Mouse (Mus musculus): ENCODE results near the gene Vav1. TPM values are rescaled to one million over a fixed set of nuclear protein-coding genes. Genes with fewer than 3 reads are reported as not detected.

Vav1 gene
- 3.9 and 6.4 TPM in 2 replicates for polyA plus RNA-seq (2015; fragmentation: Nextera tagmentation; extraction: Ambion mirVana)

- Histone ChIP-seq H3K36me3 (ENCODE audit: control insufficient read depth, insufficient read depth, low read length) (no peaks in the 10 kb centered on the region), H3K27me3 (ENCODE audit: control insufficient read depth, insufficient read depth, low read depth, low read length) (no peaks in the 10 kb centered on the region), H3K4me1 (replicated peaks; ENCODE audit: control insufficient read depth, insufficient read depth, low read length) (peaks cover 5% of the 10 kb centered on the region; the same call in 1 of the 2 replicates), H3K4me2 (ENCODE audit: low read depth, low read length) (no peak within 1 kb of the TSS), H3K9me3 (ENCODE audit: control insufficient read depth, low read length) (no peaks in the 10 kb centered on the region), H3K4me3 (ENCODE audit: low read length) (no peak within 1 kb of the TSS), H3K9ac (ENCODE audit: low read length) (no peak within 1 kb of the TSS), H3K27ac (ENCODE audit: low read length) (no peak within 1 kb of the TSS)
- no peak for ATAC-seq (ENCODE audit: low read depth)
- 52% methylated on average over 26 of the region's 26 CpGs for WGBS
Observed at GRCm38 (mm10) chr17:57278943-57279590, at the start of gene Vav1. Vav1 (plus strand) TSS chr17:57279100.

GRCm38 (mm10) chr17:57229851-57230727 lies 48.8 kb upstream of the Vav1 start:
- Histone ChIP-seq H3K9ac (ENCODE audit: low read length) (no peak overlapping the region), H3K27ac (ENCODE audit: low read length) (no peak overlapping the region), H3K27me3 (ENCODE audit: control insufficient read depth, insufficient read depth, low read depth, low read length) (no peaks in the 10 kb centered on the region), H3K4me1 (replicated peaks; ENCODE audit: control insufficient read depth, insufficient read depth, low read length) (peaks cover 11% of the 10 kb centered on the region; the same call in 1 of the 2 replicates), H3K4me2 (ENCODE audit: low read depth, low read length) (no peak overlapping the region), H3K36me3 (ENCODE audit: control insufficient read depth, insufficient read depth, low read length) (peaks cover 6% of the 10 kb centered on the region; the same call in 1 of the 2 replicates), H3K9me3 (ENCODE audit: control insufficient read depth, low read length) (no peaks in the 10 kb centered on the region), H3K4me3 (ENCODE audit: low read length) (no peak overlapping the region)
- ATAC-seq (ENCODE audit: low read depth): peak; percentile 4; the same call in 1 of the 2 replicates
- WGBS: 75% methylated on average over 15 of the region's 15 CpGs

DNA sequence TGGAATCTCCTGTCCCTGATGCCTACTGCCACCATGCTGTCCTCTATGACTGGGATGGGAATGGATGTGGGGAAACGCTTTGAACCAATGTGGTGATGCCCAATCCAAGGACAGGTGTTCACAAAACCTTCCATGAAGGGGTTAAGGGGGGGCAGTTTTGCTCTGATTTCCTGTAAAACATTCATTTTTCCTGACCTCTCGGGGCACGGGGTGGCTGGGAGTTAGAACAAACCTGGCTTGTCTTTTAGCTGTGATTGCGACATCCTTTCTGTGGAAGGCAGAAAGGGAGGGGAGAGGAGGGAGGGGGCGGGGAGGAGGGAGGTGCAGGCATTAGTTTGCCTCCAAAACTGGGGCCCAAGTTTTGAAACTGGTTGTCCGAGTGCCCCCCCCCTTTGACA lies 48.2 kb upstream of the Vav1 start:
- Histone ChIP-seq H3K4me1 (replicated peaks; ENCODE audit: control insufficient read depth, insufficient read depth, low read length) (peaks cover 11% of the 10 kb centered on the region; the same call in 1 of the 2 replicates), H3K27ac (ENCODE audit: low read length) (no peak overlapping the region; the same call in 1 of the 2 replicates), H3K36me3 (ENCODE audit: control insufficient read depth, insufficient read depth, low read length) (peaks cover 7% of the 10 kb centered on the region; the same call in 1 of the 2 replicates), H3K4me2 (ENCODE audit: low read depth, low read length) (no peak overlapping the region), H3K4me3 (ENCODE audit: low read length) (no peak overlapping the region), H3K27me3 (ENCODE audit: control insufficient read depth, insufficient read depth, low read depth, low read length) (no peaks in the 10 kb centered on the region), H3K9me3 (ENCODE audit: control insufficient read depth, low read length) (no peaks in the 10 kb centered on the region), H3K9ac (ENCODE audit: low read length) (no peak overlapping the region)
- WGBS: 29% methylated on average over 6 of the region's 6 CpGs
- peak; percentile 61 for ATAC-seq (ENCODE audit: low read depth)

DNA sequence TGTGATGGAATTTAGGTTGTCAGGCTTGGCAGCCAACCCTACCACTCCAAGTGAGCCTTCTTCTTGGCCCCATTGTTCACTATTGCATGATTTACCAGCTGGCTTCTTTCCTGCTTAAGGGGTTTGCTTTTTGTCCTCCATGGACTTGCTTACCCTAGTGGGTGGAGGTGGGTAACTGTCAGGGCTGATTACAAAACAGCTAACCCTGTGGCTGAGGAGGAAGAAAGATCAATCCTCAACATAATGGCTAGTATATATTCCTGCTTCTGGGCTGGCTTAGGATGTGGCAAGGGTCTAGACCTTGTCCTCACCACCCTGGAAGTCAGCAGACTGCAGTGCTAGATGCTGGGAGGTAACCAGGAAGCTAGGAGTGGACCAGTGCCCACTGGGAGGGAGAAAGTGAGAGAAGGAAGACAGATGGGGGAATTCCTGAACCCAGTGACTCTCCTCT lies 47.6 kb upstream of the Vav1 start:
- H3K4me3 ChIP-seq (ENCODE audit: low read length): no peak overlapping the region
- H3K27ac ChIP-seq (ENCODE audit: low read length): peak overlapping the region; percentile 55
- ATAC-seq (ENCODE audit: low read depth): peak; percentile 24

DNA sequence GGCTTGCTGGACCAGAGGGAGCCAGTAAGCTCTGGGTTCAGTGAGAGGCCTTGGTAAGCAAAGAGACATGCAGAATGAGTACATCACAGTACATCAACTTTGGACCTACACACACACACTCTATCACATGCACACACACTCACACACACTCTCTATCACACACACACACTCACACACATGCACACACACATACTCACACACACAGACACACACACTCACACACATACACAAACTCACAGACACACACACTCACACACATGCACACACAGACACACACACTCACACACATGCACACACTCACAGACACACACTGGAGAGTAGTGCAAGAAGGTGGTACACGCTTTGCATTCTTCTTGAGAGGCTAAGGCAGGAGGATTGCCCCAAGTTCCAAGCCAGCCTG lies 46.7 kb upstream of the Vav1 start:
- Histone ChIP-seq H3K9me3 (ENCODE audit: control insufficient read depth, low read length) (no peaks in the 10 kb centered on the region), H3K36me3 (ENCODE audit: control insufficient read depth, insufficient read depth, low read length) (peaks cover 14% of the 10 kb centered on the region), H3K4me1 (replicated peaks; ENCODE audit: control insufficient read depth, insufficient read depth, low read length) (peaks cover 11% of the 10 kb centered on the region; the same call in 1 of the 2 replicates), H3K4me2 (ENCODE audit: low read depth, low read length) (no peak overlapping the region), H3K9ac (ENCODE audit: low read length) (no peak overlapping the region), H3K27me3 (ENCODE audit: control insufficient read depth, insufficient read depth, low read depth, low read length) (no peaks in the 10 kb centered on the region), H3K4me3 (ENCODE audit: low read length) (no peak overlapping the region), H3K27ac (ENCODE audit: low read length) (no peak overlapping the region)
- 76% methylated on average over 1 of the region's 1 CpGs for WGBS
- ATAC-seq (ENCODE audit: low read depth): no peak

More for the DNA sequence above, 47.6 kb upstream of the Vav1 start:
- H3K9ac ChIP-seq (ENCODE audit: low read length): no peak overlapping the region
- H3K4me1 ChIP-seq (replicated peaks; ENCODE audit: control insufficient read depth, insufficient read depth, low read length): peaks cover 11% of the 10 kb centered on the region; the same call in 1 of the 2 replicates
- H3K27me3 ChIP-seq (ENCODE audit: control insufficient read depth, insufficient read depth, low read depth, low read length): no peaks in the 10 kb centered on the region
- H3K4me2 ChIP-seq (ENCODE audit: low read depth, low read length): no peak overlapping the region
- H3K9me3 ChIP-seq (ENCODE audit: control insufficient read depth, low read length): no peaks in the 10 kb centered on the region
- H3K36me3 ChIP-seq (ENCODE audit: control insufficient read depth, insufficient read depth, low read length): peaks cover 7% of the 10 kb centered on the region

DNA sequence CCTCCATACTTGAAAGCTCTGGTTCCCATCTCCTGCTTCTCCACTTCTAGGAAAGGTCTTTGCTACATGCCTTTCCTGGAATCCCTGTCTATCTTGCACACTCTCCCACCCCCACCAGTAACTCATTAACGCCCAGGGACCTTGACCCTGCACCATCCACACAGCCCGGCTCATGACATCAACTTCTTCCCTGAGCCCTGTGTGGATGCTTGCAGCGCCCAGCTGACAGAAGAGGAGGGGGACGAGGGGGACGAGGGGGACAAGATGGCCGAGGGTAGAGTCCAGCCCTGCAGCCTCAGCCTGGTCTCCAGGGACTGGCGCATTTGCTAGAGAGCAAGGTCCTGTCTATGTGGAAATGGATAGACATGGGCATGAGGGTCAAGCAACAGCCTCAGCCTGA lies 45.9 kb upstream of the Vav1 start:
- H3K27ac ChIP-seq (ENCODE audit: low read length): no peak overlapping the region

DNA sequence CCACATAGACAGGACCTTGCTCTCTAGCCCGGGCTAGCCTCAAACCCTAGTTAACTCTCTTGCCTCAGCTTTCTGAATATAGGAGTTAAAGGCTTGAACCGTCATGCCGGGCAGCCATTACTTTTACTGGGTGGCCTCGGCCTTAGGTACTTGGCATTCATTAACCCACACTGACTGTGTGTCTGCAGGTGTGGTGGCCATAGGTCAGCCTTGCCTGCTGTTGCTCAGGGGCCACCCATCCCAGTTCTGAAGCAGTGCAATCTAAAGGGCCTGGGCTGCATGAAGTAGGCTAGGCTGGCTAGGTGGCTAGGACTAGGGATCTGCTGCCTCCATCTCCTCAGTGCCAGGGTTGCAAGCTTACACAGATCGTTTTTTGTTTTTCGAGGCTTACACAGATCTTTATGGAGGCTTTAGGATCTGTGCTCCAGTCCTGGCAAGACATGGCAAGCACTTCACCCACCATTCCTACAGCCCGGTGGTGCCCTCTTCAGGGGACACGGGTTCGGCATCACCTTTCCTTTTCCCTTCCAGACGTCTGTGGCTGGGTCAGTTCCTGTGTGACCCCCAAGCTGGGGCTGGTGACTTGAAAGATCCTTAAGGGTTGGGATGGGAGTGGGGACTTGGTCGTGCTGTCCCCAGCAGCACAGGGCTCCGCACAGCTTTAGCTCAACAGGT lies 44.5 kb upstream of the Vav1 start:
- H3K4me1 ChIP-seq (replicated peaks; ENCODE audit: control insufficient read depth, insufficient read depth, low read length): peaks cover 11% of the 10 kb centered on the region; the same call in 1 of the 2 replicates
- 75% methylated on average over 12 of the region's 12 CpGs for WGBS
- H3K4me2 ChIP-seq (ENCODE audit: low read depth, low read length): no peak overlapping the region
- peaks cover 21% of the 10 kb centered on the region for H3K36me3 ChIP-seq (ENCODE audit: control insufficient read depth, insufficient read depth, low read length)
- H3K27ac ChIP-seq (ENCODE audit: low read length): no peak overlapping the region
- H3K9ac ChIP-seq (ENCODE audit: low read length): no peak overlapping the region
- ATAC-seq (ENCODE audit: low read depth): no peak
- no peaks in the 10 kb centered on the region for H3K27me3 ChIP-seq (ENCODE audit: control insufficient read depth, insufficient read depth, low read depth, low read length)
- H3K4me3 ChIP-seq (ENCODE audit: low read length): no peak overlapping the region
- H3K9me3 ChIP-seq (ENCODE audit: control insufficient read depth, low read length): no peaks in the 10 kb centered on the region

More for the DNA sequence above, 45.9 kb upstream of the Vav1 start:
- H3K4me3 ChIP-seq (ENCODE audit: low read length): no peak overlapping the region
- no peak overlapping the region for H3K4me2 ChIP-seq (ENCODE audit: low read depth, low read length)
- H3K27me3 ChIP-seq (ENCODE audit: control insufficient read depth, insufficient read depth, low read depth, low read length): no peaks in the 10 kb centered on the region
- H3K9me3 ChIP-seq (ENCODE audit: control insufficient read depth, low read length): no peaks in the 10 kb centered on the region
- WGBS: 25% methylated on average over 7 of the region's 7 CpGs
- H3K36me3 ChIP-seq (ENCODE audit: control insufficient read depth, insufficient read depth, low read length): peaks cover 21% of the 10 kb centered on the region
- no peak for ATAC-seq (ENCODE audit: low read depth)
- H3K9ac ChIP-seq (ENCODE audit: low read length): no peak overlapping the region
- peaks cover 11% of the 10 kb centered on the region; the same call in 1 of the 2 replicates for H3K4me1 ChIP-seq (replicated peaks; ENCODE audit: control insufficient read depth, insufficient read depth, low read length)

DNA sequence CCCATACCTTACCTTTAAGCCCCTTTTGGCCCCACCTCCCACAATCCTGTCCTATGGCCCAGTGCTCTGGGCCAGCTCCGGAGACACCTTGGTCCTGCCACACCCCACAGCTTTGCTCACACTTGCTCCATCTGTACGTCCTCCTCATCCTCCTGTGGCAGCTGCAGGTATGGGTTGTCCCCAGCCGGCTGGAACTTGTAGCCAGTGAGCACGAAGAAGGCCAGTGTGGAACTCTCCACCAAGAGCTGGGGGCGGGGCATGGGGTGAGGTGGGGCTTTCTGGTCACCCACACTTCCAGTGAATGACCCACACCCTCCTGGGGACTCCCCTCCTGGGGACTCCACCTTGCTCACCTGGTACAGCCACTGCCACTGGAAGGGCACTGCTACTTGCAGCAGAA lies 43.1 kb upstream of the Vav1 start:
- ATAC-seq (ENCODE audit: low read depth): no peak

More for the DNA sequence above, 43.1 kb upstream of the Vav1 start:
- 84% methylated on average over 5 of the region's 5 CpGs for WGBS
- no peak overlapping the region for H3K27ac ChIP-seq (ENCODE audit: low read length)
- H3K4me1 ChIP-seq (replicated peaks; ENCODE audit: control insufficient read depth, insufficient read depth, low read length): peaks cover 8% of the 10 kb centered on the region; the same call in 1 of the 2 replicates
- H3K9ac ChIP-seq (ENCODE audit: low read length): no peak overlapping the region
- H3K9me3 ChIP-seq (ENCODE audit: control insufficient read depth, low read length): no peaks in the 10 kb centered on the region
- H3K27me3 ChIP-seq (ENCODE audit: control insufficient read depth, insufficient read depth, low read depth, low read length): no peaks in the 10 kb centered on the region
- H3K4me2 ChIP-seq (ENCODE audit: low read depth, low read length): no peak overlapping the region
- no peak overlapping the region for H3K4me3 ChIP-seq (ENCODE audit: low read length)
- peaks cover 21% of the 10 kb centered on the region for H3K36me3 ChIP-seq (ENCODE audit: control insufficient read depth, insufficient read depth, low read length)
